Mouse (Mus musculus) liver, postnatal 0 days (tissue): Measurements from ENCODE around the gene Abracl. TPM values are rescaled to one million over a fixed set of nuclear protein-coding genes. Genes with fewer than 3 reads are reported as not detected.

ENCODE experiments used
- ATAC-seq: fragments of 200-750 bp; cut with Nextera tagmentation; 2 replicates; pipeline ENCODE4 v1.8.0; 2017; ENCODE audit warnings: mild to moderate bottlenecking, moderate library complexity
- DNase-seq: peaks from one replicate; pipeline ENCODE4 v3.0.0-alpha.2; 2016
- H3K27ac ChIP-seq: fragments of 300-500 bp; sonication (generic); 2 replicates; pipeline ENCODE4 v1.5.1; 2014; ENCODE audit warnings: antibody characterized with exemption, moderate library complexity, mild to moderate bottlenecking, low read depth
- H3K27me3 ChIP-seq: fragments of 300-500 bp; sonication (generic); 2 replicates; pipeline ENCODE4 v1.6.1; 2014; ENCODE audit warnings: low read length, control low read depth, mixed read lengths; ENCODE audit not compliant: insufficient read depth
- H3K36me3 ChIP-seq: fragments of 300-500 bp; sonication (generic); replicated peaks from 2 replicates; pipeline ENCODE4 v1.6.1; 2014; ENCODE audit warnings: mild to moderate bottlenecking, control low read depth, low read length, moderate library complexity, mixed read lengths; ENCODE audit not compliant: insufficient read depth
- H3K4me1 ChIP-seq: fragments of 300-500 bp; sonication (generic); 2 replicates; pipeline ENCODE4 v1.6.1; 2014; ENCODE audit warnings: antibody characterized with exemption, mild to moderate bottlenecking, control low read depth; ENCODE audit not compliant: insufficient read depth
- H3K4me2 ChIP-seq: fragments of 300-500 bp; sonication (generic); 2 replicates; pipeline ENCODE4 v1.6.1; 2014; ENCODE audit warnings: low read depth, mild to moderate bottlenecking, low read length, moderate library complexity, mixed read lengths
- H3K4me3 ChIP-seq: fragments of 300-500 bp; sonication (generic); 2 replicates; pipeline ENCODE4 v1.5.1; 2014; ENCODE audit warnings: low read depth, low read length
- H3K9ac ChIP-seq: fragments of 300-500 bp; sonication (generic); replicated peaks from 2 replicates; pipeline ENCODE4 v1.6.1; 2014; ENCODE audit warnings: mild to moderate bottlenecking, moderate library complexity
- H3K9me3 ChIP-seq: fragments of 300-500 bp; sonication (generic); 2 replicates; pipeline ENCODE4 v1.6.1; 2016; ENCODE audit warnings: mild to moderate bottlenecking, control low read depth, low read length, mixed read lengths
- CTCF ChIP-seq: sonication (generic); IDR thresholded peaks from 2 replicates; pipeline ENCODE4 v1.5.1; 2016; ENCODE audit warnings: antibody characterized with exemption, low read depth
- EP300 ChIP-seq: IDR thresholded peaks from 2 replicates; pipeline ENCODE4 v1.6.1; 2016; ENCODE audit warnings: antibody characterized with exemption, low read depth, mild to moderate bottlenecking
- WGBS: fragments of 180-500 bp; shearing (Covaris S2); extraction: QIAGEN DNeasy Blood & Tissue Kit; methylation state at CpG from one replicate; pipeline ENCODE4 v1.1.7; 2014; ENCODE audit not compliant: insufficient replicate concordance; 5-methylcytosine and 5-hydroxymethylcytosine counted together
- polyA plus RNA-seq: library from polyadenylated mRNA; unstranded; fragments of >200 nt; fragmentation: Nextera tagmentation; extraction: Ambion mirVana; gene quantifications from 2 replicates; pipeline ENCODE4 v1.2.1, GENCODE M21; 2015

Abracl gene
- polyA plus RNA-seq, 1 experiment from 2014 or later, result 58.6 TPM

DNA sequence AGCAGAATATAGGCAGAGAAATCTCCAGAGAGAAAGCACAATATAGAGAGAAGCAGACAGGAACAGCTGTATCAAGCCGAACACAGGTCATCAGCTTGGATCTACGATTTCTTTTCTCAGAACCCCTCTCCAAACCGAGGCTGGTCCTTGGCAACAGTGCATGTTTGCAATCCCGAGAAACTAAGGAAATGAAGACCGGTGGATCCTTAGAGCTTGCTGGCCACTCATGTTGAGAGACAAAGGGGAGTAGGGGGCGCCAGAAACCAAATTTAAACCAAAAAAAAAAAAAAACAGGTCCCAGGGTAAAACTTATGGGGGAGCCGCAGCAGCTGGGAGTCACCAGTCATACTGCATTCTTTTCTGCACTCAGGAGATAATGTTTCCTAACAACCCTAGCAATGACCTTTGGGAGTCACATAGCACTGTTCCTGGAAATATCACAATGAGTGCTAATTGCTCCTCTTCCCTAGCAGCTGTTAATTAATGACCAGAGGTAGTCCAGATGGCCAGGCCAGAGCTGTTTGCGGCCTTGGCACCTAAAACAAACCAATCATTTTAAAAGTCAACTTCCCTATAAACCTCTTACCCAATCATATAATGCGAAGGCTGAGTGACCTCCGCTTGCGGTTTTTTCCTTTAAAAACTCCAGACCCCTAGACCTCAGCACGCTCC lies 19.0 kb downstream of the Abracl start:
- TF ChIP-seq CTCF, result no peak
- TF ChIP-seq EP300, result no peak
- DNase-seq (no peak), ATAC-seq (no peak)
- no peak overlapping the region for H3K9ac ChIP-seq
- no peaks in the 10 kb centered on the region for H3K9me3 ChIP-seq
- no peaks in the 10 kb centered on the region for H3K27me3 ChIP-seq
- no peaks in the 10 kb centered on the region for H3K36me3 ChIP-seq
- no peaks in the 10 kb centered on the region for H3K4me1 ChIP-seq
- no peak overlapping the region for H3K27ac ChIP-seq
- WGBS, result 75% methylated on average over 12 of the region's 12 CpGs
- H3K4me3 ChIP-seq, result no peak overlapping the region
- no peak overlapping the region for H3K4me2 ChIP-seq

DNA sequence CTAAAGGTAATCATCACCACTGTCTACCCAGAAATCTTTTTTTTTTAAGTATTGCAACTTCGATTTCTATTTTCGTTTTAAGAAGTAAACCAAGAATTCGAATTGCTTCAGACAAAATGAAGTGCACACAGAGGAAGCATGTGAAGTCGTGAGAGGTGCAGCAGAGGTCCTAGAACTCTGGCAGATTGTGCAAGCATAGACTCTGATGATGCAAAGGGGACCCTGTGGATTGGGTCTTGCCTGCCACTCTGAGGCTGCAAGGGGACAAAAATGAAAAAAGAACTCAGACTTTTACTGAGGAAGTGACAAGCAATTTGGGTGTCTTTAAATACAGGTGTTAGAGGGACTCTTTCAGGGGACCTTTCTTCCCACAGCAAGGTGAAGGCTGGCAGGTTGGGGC lies 32.5 kb downstream of the Abracl start:
- Histone ChIP-seq H3K4me3 (no peak overlapping the region), H3K9me3 (no peaks in the 10 kb centered on the region), H3K27me3 (no peaks in the 10 kb centered on the region), H3K9ac (no peak overlapping the region), H3K36me3 (no peaks in the 10 kb centered on the region), H3K4me2 (no peak overlapping the region), H3K4me1 (no peaks in the 10 kb centered on the region), H3K27ac (no peak overlapping the region)
- DNase-seq, result no peak
- WGBS, result 62% methylated on average over 4 of the region's 4 CpGs
- ATAC-seq, result no peak
- TF ChIP-seq CTCF, result no peak
- TF ChIP-seq EP300, result no peak

DNA sequence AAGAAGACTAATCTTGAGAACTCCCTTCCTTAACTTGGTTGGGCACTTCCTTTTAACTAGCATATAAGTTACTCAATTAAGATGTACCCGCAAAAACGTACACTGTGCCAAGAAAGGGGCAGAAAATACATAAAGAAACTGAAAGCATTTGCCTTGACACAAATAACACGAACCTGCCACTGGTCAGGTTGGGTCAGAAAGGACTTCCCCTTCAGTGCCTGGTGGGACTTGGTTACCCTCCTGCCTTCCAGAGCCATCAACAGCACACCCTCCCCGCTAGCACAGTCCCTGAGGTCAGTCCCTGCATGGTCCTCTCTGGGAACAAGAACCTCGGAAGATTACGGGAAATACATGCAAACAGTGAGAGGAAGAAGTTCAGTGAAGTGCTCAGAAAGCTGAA lies 34.0 kb downstream of the Abracl start:
- Histone ChIP-seq H3K9ac (no peak overlapping the region), H3K36me3 (no peaks in the 10 kb centered on the region), H3K4me2 (no peak overlapping the region), H3K9me3 (no peaks in the 10 kb centered on the region), H3K27me3 (no peaks in the 10 kb centered on the region), H3K27ac (no peak overlapping the region), H3K4me3 (no peak overlapping the region), H3K4me1 (no peaks in the 10 kb centered on the region)
- TF ChIP-seq EP300 (no peak), CTCF (no peak)
- DNase-seq, result no peak
- WGBS, result 50% methylated on average over 6 of the region's 6 CpGs
- no peak for ATAC-seq

- Histone ChIP-seq H3K4me3 (no peak overlapping the region), H3K9ac (no peak overlapping the region), H3K27ac (no peak overlapping the region), H3K36me3 (no peaks in the 10 kb centered on the region), H3K27me3 (no peaks in the 10 kb centered on the region), H3K4me1 (no peaks in the 10 kb centered on the region), H3K4me2 (no peak overlapping the region), H3K9me3 (no peaks in the 10 kb centered on the region)
- TF ChIP-seq CTCF, result no peak
- TF ChIP-seq EP300, result no peak
- 75% methylated on average over 8 of the region's 8 CpGs for WGBS
- DNase-seq (no peak), ATAC-seq (no peak)
Measured at GRCm38 (mm10) chr10:17987823-17988423, 35.2 kb downstream of the Abracl start.

- Histone ChIP-seq H3K9me3 (no peaks in the 10 kb centered on the region), H3K4me3 (no peak overlapping the region), H3K4me1 (no peaks in the 10 kb centered on the region), H3K36me3 (no peaks in the 10 kb centered on the region), H3K27ac (no peak overlapping the region), H3K4me2 (no peak overlapping the region), H3K9ac (no peak overlapping the region), H3K27me3 (no peaks in the 10 kb centered on the region)
- 84% methylated on average over 2 of the region's 2 CpGs for WGBS
- ATAC-seq (no peak), DNase-seq (no peak)
- TF ChIP-seq EP300 (no peak), CTCF (no peak)
Measured at GRCm38 (mm10) chr10:17983313-17983712, 39.8 kb downstream of the Abracl start.

DNA sequence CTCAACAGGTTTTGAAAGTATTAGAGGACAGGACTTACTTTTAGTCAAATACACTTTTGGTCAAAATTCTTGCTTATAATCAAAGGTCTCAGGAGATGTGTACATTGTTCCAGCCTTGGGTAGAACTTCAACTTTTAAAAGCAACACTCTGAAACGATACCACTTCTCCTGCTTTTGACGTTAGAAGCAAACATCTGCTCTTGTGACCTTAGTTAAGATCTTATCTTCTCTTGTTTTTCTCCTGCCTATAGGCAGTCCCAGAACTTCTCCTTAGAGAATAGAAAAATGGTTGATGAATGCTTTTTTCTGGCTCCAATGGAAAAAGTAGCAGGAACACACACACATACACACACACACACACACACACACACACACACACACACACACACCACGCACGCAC lies 57.0 kb downstream of the Abracl start:
- ATAC-seq (no peak), DNase-seq (no peak)
- no peak for TF ChIP-seq EP300
- no peak for TF ChIP-seq CTCF
- Histone ChIP-seq H3K4me1 (no peaks in the 10 kb centered on the region), H3K9me3 (no peaks in the 10 kb centered on the region), H3K27ac (no peak overlapping the region), H3K36me3 (no peaks in the 10 kb centered on the region), H3K4me2 (no peak overlapping the region), H3K9ac (no peak overlapping the region), H3K4me3 (no peak overlapping the region), H3K27me3 (no peaks in the 10 kb centered on the region)
- 48% methylated on average over 4 of the region's 4 CpGs for WGBS

Other genes with a start within 250 kb of the Abracl start
- 0.05 and 0.22 TPM in 2 replicates for gene Txlnb, start 227.1 kb downstream of the Abracl start, polyA plus RNA-seq
- 2.3 and 2.4 TPM in 2 replicates for gene Heca, start 75.2 kb downstream of the Abracl start, polyA plus RNA-seq
- gene Reps1, start 32.6 kb upstream of the Abracl start, polyA plus RNA-seq, result 5.6 and 6.7 TPM in 2 replicates
- not detected in 2 replicates for gene Ect2l, start 187.6 kb upstream of the Abracl start, polyA plus RNA-seq
- gene Ccdc28a, start 211.7 kb upstream of the Abracl start, polyA plus RNA-seq, result 9.0 and 14.6 TPM in 2 replicates